Mouse (Mus musculus) heart, postnatal 0 days (tissue): ENCODE measurements around the gene Slc5a10. TPM values are rescaled to one million over a fixed set of nuclear protein-coding genes. Genes with fewer than 3 reads are reported as not detected.

Source experiments
- ATAC-seq: fragments of 200-750 bp; cut with Nextera tagmentation; 2 replicates; pipeline ENCODE4 v1.8.0; 2017; ENCODE audit warnings: low read depth, moderate number of reproducible peaks, moderate library complexity; ENCODE audit not compliant: insufficient read depth
- DNase-seq: peaks from one replicate; pipeline ENCODE4 v3.0.0-alpha.2; 2016; ENCODE audit warnings: low spot score
- H3K27ac ChIP-seq: fragments of 300-500 bp; sonication (generic); 2 replicates; pipeline ENCODE4 v1.5.1; 2014; ENCODE audit warnings: low read depth, mild to moderate bottlenecking
- H3K27me3 ChIP-seq: fragments of 300-500 bp; sonication (generic); 2 replicates; pipeline ENCODE4 v1.6.1; 2014; ENCODE audit warnings: low read length, mixed read lengths; ENCODE audit not compliant: control insufficient read depth, insufficient read depth
- H3K36me3 ChIP-seq: fragments of 300-500 bp; sonication (generic); replicated peaks from 2 replicates; pipeline ENCODE4 v1.6.1; 2014; ENCODE audit warnings: low read length, mixed read lengths; ENCODE audit not compliant: control insufficient read depth, insufficient read depth
- H3K4me1 ChIP-seq: fragments of 300-500 bp; sonication (generic); 2 replicates; pipeline ENCODE4 v1.6.1; 2014; ENCODE audit warnings: antibody characterized with exemption; ENCODE audit not compliant: control insufficient read depth, insufficient read depth
- H3K4me2 ChIP-seq: fragments of 300-500 bp; sonication (generic); 2 replicates; pipeline ENCODE4 v1.6.1; 2014; ENCODE audit warnings: low read depth, mild to moderate bottlenecking, low read length, moderate library complexity
- H3K4me3 ChIP-seq: fragments of 300-500 bp; sonication (generic); 2 replicates; pipeline ENCODE4 v1.5.1; 2014; ENCODE audit warnings: low read depth, low read length
- H3K9ac ChIP-seq: fragments of 300-500 bp; sonication (generic); replicated peaks from 2 replicates; pipeline ENCODE4 v1.6.1; 2014; ENCODE audit warnings: low read depth, low read length, mixed read lengths
- H3K9me3 ChIP-seq: fragments of 300-500 bp; sonication (generic); replicated peaks from 2 replicates; pipeline ENCODE4 v1.6.1; 2016; ENCODE audit warnings: low read length; ENCODE audit not compliant: control insufficient read depth
- CTCF ChIP-seq: IDR thresholded peaks from 2 replicates; pipeline ENCODE4 v1.5.1; 2016; ENCODE audit warnings: antibody characterized with exemption, control low read depth, low read depth
- EP300 ChIP-seq: IDR thresholded peaks from 2 replicates; pipeline ENCODE4 v1.6.1; 2016; ENCODE audit warnings: antibody characterized with exemption, low read depth
- WGBS: fragments of 180-500 bp; shearing (Covaris S2); extraction: QIAGEN DNeasy Blood & Tissue Kit; methylation state at CpG from one replicate; pipeline ENCODE4 v1.1.7; 2014; 5-methylcytosine and 5-hydroxymethylcytosine counted together
- polyA plus RNA-seq: library from polyadenylated mRNA; unstranded; fragments of >200 nt; fragmentation: Nextera tagmentation; extraction: Ambion mirVana; gene quantifications from 2 replicates; pipeline ENCODE4 v1.2.1, GENCODE M21; 2015
- total RNA-seq: library from RNA; depleted of rRNA; stranded (reverse); fragments of >200 nt; gene quantifications from 2 replicates; pipeline ENCODE4 v1.2.3, GENCODE M21; 2014; ENCODE audit warnings: low replicate concordance

The Slc5a10 gene
- total and polyA plus RNA-seq, 2 experiments from 2014 or later: not detected

- no peaks in the 10 kb centered on the region for H3K27me3 ChIP-seq
- 66% methylated on average over 6 of the region's 6 CpGs for WGBS
These were observed 64.3 kb downstream of the Slc5a10 start for GRCm38 (mm10) chr11:61656148-61656850.

GRCm38 (mm10) chr11:61655649-61656048 lies 65.0 kb downstream of the Slc5a10 start:
- Histone ChIP-seq H3K36me3 (no peaks in the 10 kb centered on the region), H3K9ac (no peak overlapping the region), H3K27ac (no peak overlapping the region), H3K4me3 (no peak overlapping the region), H3K9me3 (no peaks in the 10 kb centered on the region), H3K4me1 (no peaks in the 10 kb centered on the region), H3K27me3 (no peaks in the 10 kb centered on the region), H3K4me2 (no peak overlapping the region)
- no peak for DNase-seq
- WGBS: 50% methylated on average over 4 of the region's 4 CpGs
- ATAC-seq: no peak
- TF ChIP-seq EP300 (no peak), CTCF (no peak)

More at GRCm38 (mm10) chr11:61656148-61656850, 64.3 kb downstream of the Slc5a10 start:
- no peak for TF ChIP-seq EP300
- TF ChIP-seq CTCF: no peak
- no peak for ATAC-seq
- Histone ChIP-seq H3K27ac (no peak overlapping the region), H3K4me3 (no peak overlapping the region), H3K36me3 (no peaks in the 10 kb centered on the region), H3K4me1 (no peaks in the 10 kb centered on the region), H3K4me2 (no peak overlapping the region), H3K9me3 (no peaks in the 10 kb centered on the region), H3K9ac (no peak overlapping the region)
- DNase-seq: no peak

GRCm38 (mm10) chr11:61654786-61655311 lies 65.8 kb downstream of the Slc5a10 start:
- no peaks in the 10 kb centered on the region for H3K27me3 ChIP-seq
- H3K27ac ChIP-seq: no peak overlapping the region
- DNase-seq (no peak), ATAC-seq (no peak)
- TF ChIP-seq CTCF: no peak
- TF ChIP-seq EP300: no peak
- no peaks in the 10 kb centered on the region for H3K4me1 ChIP-seq
- no peak overlapping the region for H3K9ac ChIP-seq
- no peak overlapping the region for H3K4me3 ChIP-seq
- WGBS: 85% methylated on average over 4 of the region's 4 CpGs
- H3K36me3 ChIP-seq: no peaks in the 10 kb centered on the region
- H3K9me3 ChIP-seq: no peaks in the 10 kb centered on the region
- H3K4me2 ChIP-seq: peak overlapping the region; percentile 30; the same call in 1 of the 2 replicates

- Histone ChIP-seq H3K4me2 (peak overlapping the region; percentile 30), H3K27me3 (no peaks in the 10 kb centered on the region), H3K9ac (peak overlapping the region; percentile 0; the same call in 1 of the 2 replicates), H3K4me3 (peak overlapping the region; percentile 24), H3K27ac (no peak overlapping the region), H3K4me1 (no peaks in the 10 kb centered on the region), H3K36me3 (no peaks in the 10 kb centered on the region), H3K9me3 (no peaks in the 10 kb centered on the region)
- ATAC-seq (no peak), DNase-seq (no peak)
- 65% methylated on average over 2 of the region's 2 CpGs for WGBS
- no peak for TF ChIP-seq EP300
- no peak for TF ChIP-seq CTCF
These were observed 67.1 kb downstream of the Slc5a10 start for GRCm38 (mm10) chr11:61653568-61653967.

- ATAC-seq (peak; percentile 58), DNase-seq (peak; percentile 12)
- H3K4me3 ChIP-seq: peak within 1 kb of the TSS; percentile 24
- no peaks in the 10 kb centered on the region for H3K9me3 ChIP-seq
- H3K36me3 ChIP-seq: no peaks in the 10 kb centered on the region
- WGBS: 51% methylated on average over 10 of the region's 10 CpGs
- peak within 1 kb of the TSS; percentile 61 for H3K27ac ChIP-seq
- H3K4me2 ChIP-seq: peak within 1 kb of the TSS; percentile 30
- H3K27me3 ChIP-seq: no peaks in the 10 kb centered on the region
- H3K4me1 ChIP-seq: no peaks in the 10 kb centered on the region
- peak within 1 kb of the TSS; percentile 0; the same call in 1 of the 2 replicates for H3K9ac ChIP-seq
- no peak for TF ChIP-seq CTCF
- peak; percentile 47; the same call in 1 of the 2 replicates for TF ChIP-seq EP300
These were observed 67.8 kb downstream of the Slc5a10 start, which contains the start of gene Grap for GRCm38 (mm10) chr11:61652686-61653447. Gene Grap, plus strand, starts transcription at chr11:61653265.
